Mouse (Mus musculus): ENCODE measurements around the gene Cchcr1. TPM values are rescaled to one million over a fixed set of nuclear protein-coding genes. Genes with fewer than 3 reads are reported as not detected.

The Cchcr1 gene
- polyA plus RNA-seq, 1 experiment from 2014 or later: 17.7 TPM

Other genes starting within 250 kb of the Cchcr1 start
- gene H2-Q1, start 196.7 kb upstream of the Cchcr1 start, polyA plus RNA-seq (2016; fragmentation: Nextera tagmentation; extraction: Ambion mirVana): 0.08 and 0.14 TPM in 2 replicates
- 4.1 and 5.0 TPM in 2 replicates for gene H2-Q2, start 174.9 kb upstream of the Cchcr1 start, polyA plus RNA-seq (2016; fragmentation: Nextera tagmentation; extraction: Ambion mirVana)
- 1.9 and 2.5 TPM in 2 replicates for gene H2-Q4, start 137.5 kb upstream of the Cchcr1 start, polyA plus RNA-seq (2016; fragmentation: Nextera tagmentation; extraction: Ambion mirVana)
- gene H2-Q6, start 92.2 kb upstream of the Cchcr1 start, polyA plus RNA-seq (2016; fragmentation: Nextera tagmentation; extraction: Ambion mirVana): 0.57 TPM in 1 of 2 replicates, not detected in the other
- gene H2-Q7, start 77.9 kb upstream of the Cchcr1 start, polyA plus RNA-seq (2016; fragmentation: Nextera tagmentation; extraction: Ambion mirVana): 0.83 and 1.0 TPM in 2 replicates
- gene H2-Q10, start 47.0 kb upstream of the Cchcr1 start, polyA plus RNA-seq (2016; fragmentation: Nextera tagmentation; extraction: Ambion mirVana): 0.31 and 1.2 TPM in 2 replicates
- not detected in 2 replicates for gene Pou5f1, start 11.1 kb upstream of the Cchcr1 start, polyA plus RNA-seq (2016; fragmentation: Nextera tagmentation; extraction: Ambion mirVana)
- 49.6 and 49.8 TPM in 2 replicates for gene Tcf19, start 276 bp upstream of the Cchcr1 start, polyA plus RNA-seq (2016; fragmentation: Nextera tagmentation; extraction: Ambion mirVana)
- gene Psors1c2, start 16.1 kb downstream of the Cchcr1 start, polyA plus RNA-seq (2016; fragmentation: Nextera tagmentation; extraction: Ambion mirVana): 0.39 and 0.49 TPM in 2 replicates
- gene Cdsn, start 35.0 kb downstream of the Cchcr1 start, polyA plus RNA-seq (2016; fragmentation: Nextera tagmentation; extraction: Ambion mirVana): 0.46 and 0.72 TPM in 2 replicates
- not detected in 2 replicates for gene 2300002M23Rik, start 50.4 kb downstream of the Cchcr1 start, polyA plus RNA-seq (2016; fragmentation: Nextera tagmentation; extraction: Ambion mirVana)
- gene Sfta2, start 84.4 kb downstream of the Cchcr1 start, polyA plus RNA-seq (2016; fragmentation: Nextera tagmentation; extraction: Ambion mirVana): not detected in 2 replicates
- gene Gm9573, start 109.5 kb downstream of the Cchcr1 start, polyA plus RNA-seq (2016; fragmentation: Nextera tagmentation; extraction: Ambion mirVana): not detected in 2 replicates
- 0.14 and 0.37 TPM in 2 replicates for gene Mucl3, start 126.6 kb downstream of the Cchcr1 start, polyA plus RNA-seq (2016; fragmentation: Nextera tagmentation; extraction: Ambion mirVana)
- 16.1 and 17.4 TPM in 2 replicates for gene Vars2, start 150.5 kb downstream of the Cchcr1 start, polyA plus RNA-seq (2016; fragmentation: Nextera tagmentation; extraction: Ambion mirVana)
- 22.2 and 24.5 TPM in 2 replicates for gene Gtf2h4, start 156.6 kb downstream of the Cchcr1 start, polyA plus RNA-seq (2016; fragmentation: Nextera tagmentation; extraction: Ambion mirVana)
- 162 and 167 TPM in 2 replicates for gene Ddr1, start 187.5 kb downstream of the Cchcr1 start, polyA plus RNA-seq (2016; fragmentation: Nextera tagmentation; extraction: Ambion mirVana)